Mouse (Mus musculus) small intestine, adult 2 months (tissue): ENCODE data around the gene Exd2.

Experiments
- CTCF ChIP-seq: fragments of 200-500 bp; IDR thresholded peaks from 2 replicates; pipeline ENCODE4 v1.5.1; 2012; ENCODE audit warnings: low read depth, mild to moderate bottlenecking, control low read depth, inconsistent platforms, low read length, moderate library complexity, mixed read lengths; ENCODE audit not compliant: insufficient replicate concordance, insufficient read length; ENCODE audit errors: extremely low read depth
- POLR2A ChIP-seq: fragments of 200-500 bp; IDR thresholded peaks from 2 replicates; pipeline ENCODE4 v1.6.1; 2012; ENCODE audit warnings: low read depth, mild to moderate bottlenecking, control low read depth, inconsistent platforms, low read length, moderate library complexity

- TF ChIP-seq CTCF: no peak
- TF ChIP-seq POLR2A: no peak
Measured at GRCm38 (mm10) chr12:80435887-80436286, 27.0 kb upstream of the Exd2 start.
